Mouse (Mus musculus): ENCODE results near the gene Tiam1. TPM values are rescaled to one million over a fixed set of nuclear protein-coding genes. Genes with fewer than 3 reads are reported as not detected.

The Tiam1 gene
- polyA plus RNA-seq, 1 experiment from 2014 or later, result 12.3 TPM

DNA sequence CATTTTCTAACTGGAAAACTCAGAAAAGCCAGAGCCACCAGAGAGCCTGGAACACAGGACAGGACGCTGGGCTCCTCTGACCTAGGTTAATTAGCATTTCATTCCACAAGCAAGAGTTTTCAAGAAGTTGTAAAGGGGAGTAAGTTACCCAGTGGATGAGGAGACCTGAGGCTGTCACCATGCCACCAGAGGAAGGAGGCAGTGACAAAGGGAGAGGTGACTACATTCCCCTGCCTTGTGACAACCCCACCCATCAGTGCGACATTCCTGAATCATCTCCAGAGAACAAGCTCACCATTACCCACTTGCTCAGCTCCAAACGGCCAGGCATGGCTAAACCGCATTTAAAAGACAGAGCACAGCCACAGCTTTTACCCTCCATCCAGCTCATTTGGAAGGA, 324.9 kb downstream of the Tiam1 start:
- H3K36me3 ChIP-seq, result no peaks in the 10 kb centered on the region
- H3K4me3 ChIP-seq (replicated peaks), result no peak overlapping the region
- WGBS, result 44% methylated on average over 4 of the region's 4 CpGs
- H3K4me2 ChIP-seq (replicated peaks), result no peak overlapping the region; the same call in 1 of the 2 replicates
- no peaks in the 10 kb centered on the region for H3K9me3 ChIP-seq
- ATAC-seq, result no peak
- no peak overlapping the region for H3K9ac ChIP-seq
- H3K27ac ChIP-seq, result no peak overlapping the region
- H3K27me3 ChIP-seq (replicated peaks), result no peaks in the 10 kb centered on the region
- H3K4me1 ChIP-seq (replicated peaks), result 0 out of 2 replicates have a peak, but pooled peaks cover 7% of the 10 kb centered on the region

- Histone ChIP-seq H3K36me3 (no peaks in the 10 kb centered on the region), H3K9me3 (no peaks in the 10 kb centered on the region), H3K27ac (no peak overlapping the region), H3K9ac (peak overlapping the region; percentile 47), H3K4me2 (replicated peaks) (peak overlapping the region; percentile 79), H3K27me3 (replicated peaks) (no peaks in the 10 kb centered on the region), H3K4me3 (replicated peaks) (peak overlapping the region; percentile 31), H3K4me1 (replicated peaks) (0 out of 2 replicates have a peak, but pooled peaks cover 7% of the 10 kb centered on the region)
- peak; percentile 75 for ATAC-seq
- WGBS, result 7% methylated on average over 38 of the region's 38 CpGs
Observed at GRCm38 (mm10) chr16:89817861-89818630, 325.5 kb downstream of the Tiam1 start.

- Histone ChIP-seq H3K27me3 (replicated peaks) (no peaks in the 10 kb centered on the region), H3K4me2 (replicated peaks) (peak overlapping the region; percentile 79), H3K4me1 (replicated peaks) (0 out of 2 replicates have a peak, but pooled peaks cover 7% of the 10 kb centered on the region), H3K9ac (no peak overlapping the region), H3K27ac (no peak overlapping the region), H3K36me3 (no peaks in the 10 kb centered on the region), H3K4me3 (replicated peaks) (no peak overlapping the region), H3K9me3 (no peaks in the 10 kb centered on the region)
- no peak for ATAC-seq
- 52% methylated on average over 9 of the region's 9 CpGs for WGBS
Observed at GRCm38 (mm10) chr16:89817301-89817700, 326.3 kb downstream of the Tiam1 start.

GRCm38 (mm10) chr16:89816506-89817172, 326.9 kb downstream of the Tiam1 start:
- H3K9me3 ChIP-seq, result no peaks in the 10 kb centered on the region
- no peaks in the 10 kb centered on the region for H3K27me3 ChIP-seq (replicated peaks)
- H3K4me2 ChIP-seq (replicated peaks), result no peak overlapping the region
- no peak overlapping the region for H3K4me3 ChIP-seq (replicated peaks)
- no peak overlapping the region for H3K27ac ChIP-seq
- no peak for ATAC-seq
- no peaks in the 10 kb centered on the region; the same call in 1 of the 2 replicates for H3K36me3 ChIP-seq
- H3K9ac ChIP-seq, result no peak overlapping the region
- WGBS, result 57% methylated on average over 13 of the region's 13 CpGs
- H3K4me1 ChIP-seq (replicated peaks), result 0 out of 2 replicates have a peak, but pooled peaks cover 7% of the 10 kb centered on the region

GRCm38 (mm10) chr16:89813536-89813935, 330.0 kb downstream of the Tiam1 start:
- no peak for ATAC-seq
- H3K4me2 ChIP-seq (replicated peaks), result no peak overlapping the region
- H3K9ac ChIP-seq, result no peak overlapping the region
- H3K27me3 ChIP-seq (replicated peaks), result no peaks in the 10 kb centered on the region
- WGBS, result 80% methylated on average over 9 of the region's 9 CpGs
- 0 out of 2 replicates have a peak, but pooled peaks cover 7% of the 10 kb centered on the region for H3K4me1 ChIP-seq (replicated peaks)
- H3K4me3 ChIP-seq (replicated peaks), result no peak overlapping the region
- H3K36me3 ChIP-seq, result peaks cover 4% of the 10 kb centered on the region
- H3K27ac ChIP-seq, result no peak overlapping the region
- H3K9me3 ChIP-seq, result no peaks in the 10 kb centered on the region

DNA sequence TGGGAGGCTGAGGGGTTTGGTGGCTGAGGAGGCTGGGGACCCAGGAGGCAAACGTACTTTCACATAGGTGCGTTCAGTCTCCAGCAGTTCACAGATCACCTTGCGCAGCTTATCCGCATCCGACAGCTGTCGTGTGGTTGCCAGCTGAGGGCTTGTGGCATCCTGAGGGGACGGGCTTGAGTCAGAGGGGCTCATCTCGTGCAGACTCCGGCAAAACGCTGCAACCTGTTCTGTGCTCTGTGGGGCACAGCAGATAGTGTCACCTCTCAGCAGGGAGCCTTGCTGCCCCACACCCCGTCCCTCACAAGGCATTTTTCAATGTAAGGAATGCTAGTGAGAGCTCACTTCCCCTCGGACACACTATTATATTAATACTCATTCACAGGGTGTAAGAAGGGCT, 330.7 kb downstream of the Tiam1 start:
- Histone ChIP-seq H3K4me3 (replicated peaks) (no peak overlapping the region), H3K36me3 (peaks cover 4% of the 10 kb centered on the region), H3K9ac (no peak overlapping the region), H3K27ac (no peak overlapping the region), H3K27me3 (replicated peaks) (no peaks in the 10 kb centered on the region), H3K9me3 (no peaks in the 10 kb centered on the region), H3K4me1 (replicated peaks) (0 out of 2 replicates have a peak, but pooled peaks cover 2% of the 10 kb centered on the region), H3K4me2 (replicated peaks) (no peak overlapping the region)
- ATAC-seq, result no peak
- WGBS, result 86% methylated on average over 12 of the region's 12 CpGs

DNA sequence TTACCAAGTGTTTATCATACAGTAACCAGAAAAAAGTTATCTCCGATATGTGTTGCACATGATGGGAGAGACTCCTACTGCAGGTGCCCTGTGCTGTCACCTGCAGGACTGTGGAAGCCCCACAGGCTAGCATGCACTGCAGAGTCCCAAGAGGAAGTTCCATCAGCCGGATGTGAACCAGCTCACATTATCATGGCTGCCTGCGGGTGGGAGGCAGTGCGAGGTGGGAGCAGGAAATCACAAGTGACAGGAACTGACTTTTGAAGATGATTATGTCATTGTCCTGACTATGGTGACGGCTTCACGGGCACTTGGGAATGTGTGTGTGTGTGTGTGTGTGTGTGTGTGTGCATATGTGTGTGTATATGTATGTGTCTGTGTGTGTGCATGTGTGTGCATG, 333.2 kb downstream of the Tiam1 start:
- no peaks in the 10 kb centered on the region for H3K9me3 ChIP-seq
- no peak overlapping the region for H3K4me3 ChIP-seq (replicated peaks)
- ATAC-seq, result no peak
- no peak overlapping the region for H3K9ac ChIP-seq
- WGBS, result 88% methylated on average over 6 of the region's 6 CpGs
- no peak overlapping the region for H3K27ac ChIP-seq
- no peaks in the 10 kb centered on the region for H3K27me3 ChIP-seq (replicated peaks)
- H3K36me3 ChIP-seq, result peaks cover 4% of the 10 kb centered on the region
- H3K4me1 ChIP-seq (replicated peaks), result no peaks in the 10 kb centered on the region
- H3K4me2 ChIP-seq (replicated peaks), result no peak overlapping the region

DNA sequence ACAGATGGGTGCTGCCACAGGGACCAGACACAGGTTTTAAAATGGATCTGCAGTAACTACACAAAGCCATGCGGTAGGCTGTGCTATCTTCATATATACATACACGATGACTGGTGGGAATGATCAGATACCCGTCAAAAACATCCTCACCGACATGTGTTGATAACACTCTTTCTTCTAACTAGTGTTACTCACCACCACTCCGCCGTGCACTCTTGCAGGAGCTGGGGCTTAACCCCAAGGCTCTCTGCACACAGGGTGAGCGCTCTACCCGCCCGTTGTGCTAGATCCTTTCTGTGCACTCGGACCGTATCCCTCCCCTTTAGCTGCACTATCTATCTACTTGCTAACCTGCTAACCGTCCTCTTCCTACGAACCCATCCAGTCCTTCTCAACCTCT, 335.4 kb downstream of the Tiam1 start:
- Histone ChIP-seq H3K27ac (no peak overlapping the region), H3K9me3 (no peaks in the 10 kb centered on the region), H3K27me3 (replicated peaks) (no peaks in the 10 kb centered on the region), H3K4me2 (replicated peaks) (no peak overlapping the region), H3K9ac (no peak overlapping the region), H3K4me1 (replicated peaks) (no peaks in the 10 kb centered on the region), H3K36me3 (peaks cover 8% of the 10 kb centered on the region), H3K4me3 (replicated peaks) (no peak overlapping the region)
- ATAC-seq, result no peak
- 72% methylated on average over 13 of the region's 13 CpGs for WGBS

- no peak overlapping the region for H3K4me3 ChIP-seq (replicated peaks)
- H3K36me3 ChIP-seq, result peaks cover 4% of the 10 kb centered on the region; the same call in 1 of the 2 replicates
- ATAC-seq, result no peak
- H3K27me3 ChIP-seq (replicated peaks), result no peaks in the 10 kb centered on the region
- no peak overlapping the region for H3K27ac ChIP-seq
- no peaks in the 10 kb centered on the region for H3K9me3 ChIP-seq
- no peak overlapping the region for H3K4me2 ChIP-seq (replicated peaks)
- no peak overlapping the region for H3K9ac ChIP-seq
- 77% methylated on average over 8 of the region's 8 CpGs for WGBS
- no peaks in the 10 kb centered on the region for H3K4me1 ChIP-seq (replicated peaks)
Observed at GRCm38 (mm10) chr16:89805946-89806345, 337.6 kb downstream of the Tiam1 start.

DNA sequence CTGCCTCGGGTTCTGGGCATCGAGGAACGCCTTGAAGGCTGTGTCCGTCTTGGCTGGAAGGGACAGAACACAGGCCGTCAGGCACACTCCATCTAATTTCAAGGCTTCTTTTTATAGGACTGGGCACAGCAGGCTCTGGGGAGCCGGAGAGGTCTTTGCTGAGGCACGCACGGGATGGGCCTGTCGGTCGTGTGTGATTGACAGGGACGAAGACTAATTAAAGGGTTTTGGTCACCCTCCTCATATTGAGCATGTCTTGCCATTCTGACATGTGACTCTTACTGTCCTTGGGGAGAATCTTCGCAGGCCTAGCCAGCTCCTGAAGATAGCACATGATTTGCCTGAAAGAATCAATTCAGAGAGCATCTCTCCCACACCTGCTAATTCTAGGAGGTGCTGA, 338.4 kb downstream of the Tiam1 start:
- Histone ChIP-seq H3K4me1 (replicated peaks) (no peaks in the 10 kb centered on the region), H3K27ac (no peak overlapping the region), H3K9me3 (no peaks in the 10 kb centered on the region), H3K9ac (no peak overlapping the region), H3K4me2 (replicated peaks) (no peak overlapping the region), H3K36me3 (peaks cover 4% of the 10 kb centered on the region; the same call in 1 of the 2 replicates), H3K27me3 (replicated peaks) (no peaks in the 10 kb centered on the region), H3K4me3 (replicated peaks) (no peak overlapping the region)
- WGBS, result 91% methylated on average over 12 of the region's 12 CpGs
- ATAC-seq, result no peak

DNA sequence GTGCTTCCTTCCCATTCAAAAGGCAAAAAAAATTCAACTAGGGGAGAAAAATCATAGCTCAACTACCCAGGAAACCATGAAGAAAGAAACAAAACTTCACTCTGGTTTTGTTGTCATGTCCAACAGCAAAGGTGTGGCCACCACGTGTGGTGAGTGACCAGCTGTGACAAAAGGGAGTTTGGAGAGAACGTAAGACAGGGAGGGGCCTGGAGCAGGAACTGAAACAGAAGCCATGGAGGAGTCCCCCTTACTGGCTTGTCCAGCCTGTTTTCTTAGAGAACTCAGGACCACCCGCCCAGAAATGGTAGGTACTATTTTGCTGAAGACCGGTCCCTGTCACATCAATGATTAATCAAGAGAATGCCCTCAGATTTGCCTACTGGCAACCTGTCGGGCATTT, 342.1 kb downstream of the Tiam1 start:
- Histone ChIP-seq H3K4me2 (replicated peaks) (no peak overlapping the region), H3K27ac (no peak overlapping the region), H3K9ac (no peak overlapping the region), H3K9me3 (no peaks in the 10 kb centered on the region), H3K36me3 (peaks cover 4% of the 10 kb centered on the region; the same call in 1 of the 2 replicates), H3K4me3 (replicated peaks) (no peak overlapping the region), H3K27me3 (replicated peaks) (no peaks in the 10 kb centered on the region), H3K4me1 (replicated peaks) (no peaks in the 10 kb centered on the region)
- no peak for ATAC-seq
- 82% methylated on average over 5 of the region's 5 CpGs for WGBS

DNA sequence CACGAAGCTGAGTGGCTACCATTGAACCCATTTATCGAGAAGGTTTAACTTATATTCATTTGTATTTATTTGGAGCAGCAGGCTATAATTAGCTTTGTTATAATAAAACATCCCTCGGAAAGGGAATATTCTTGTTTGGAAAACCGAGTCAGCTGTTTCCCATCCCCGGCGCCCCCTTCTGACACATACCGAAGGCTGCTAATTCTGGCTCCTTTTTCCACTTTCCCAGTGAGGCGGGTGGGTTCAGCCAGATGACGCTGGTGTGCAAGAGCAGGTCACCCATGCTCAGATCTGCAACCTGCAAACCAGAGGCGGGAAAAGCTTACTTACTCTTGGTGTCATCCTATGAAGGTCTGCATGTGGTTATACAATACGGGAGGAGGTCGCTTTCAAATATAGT, 343.8 kb downstream of the Tiam1 start:
- WGBS, result 65% methylated on average over 12 of the region's 12 CpGs
- H3K36me3 ChIP-seq, result peaks cover 4% of the 10 kb centered on the region; the same call in 1 of the 2 replicates
- H3K9me3 ChIP-seq, result no peaks in the 10 kb centered on the region
- no peak overlapping the region for H3K9ac ChIP-seq
- no peaks in the 10 kb centered on the region for H3K27me3 ChIP-seq (replicated peaks)
- no peaks in the 10 kb centered on the region for H3K4me1 ChIP-seq (replicated peaks)
- no peak overlapping the region for H3K27ac ChIP-seq
- H3K4me2 ChIP-seq (replicated peaks), result no peak overlapping the region
- ATAC-seq, result no peak
- H3K4me3 ChIP-seq (replicated peaks), result no peak overlapping the region
